Mouse (Mus musculus): Measurements from ENCODE around the gene Gbx1.

The Gbx1 gene

GRCm38 (mm10) chr5:24474723-24475261 lies 52.2 kb downstream of the Gbx1 start:
- peak; percentile 83 for DNase-seq

- DNase-seq: no peak
Measured at GRCm38 (mm10) chr5:24474025-24474722, 52.8 kb downstream of the Gbx1 start.

GRCm38 (mm10) chr5:24472884-24473619 lies 54.0 kb downstream of the Gbx1 start:
- no peak for DNase-seq

- peak; percentile 89 for DNase-seq
Measured at GRCm38 (mm10) chr5:24470600-24470999, 56.4 kb downstream of the Gbx1 start.

- no peak for DNase-seq
Measured at GRCm38 (mm10) chr5:24466762-24467161, 60.2 kb downstream of the Gbx1 start.

- no peak for DNase-seq
Measured at GRCm38 (mm10) chr5:24455613-24456012, 71.4 kb downstream of the Gbx1 start.

- DNase-seq: no peak
Measured at GRCm38 (mm10) chr5:24455076-24455475, 71.9 kb downstream of the Gbx1 start.

GRCm38 (mm10) chr5:24453985-24454303 lies 73.1 kb downstream of the Gbx1 start:
- DNase-seq: no peak

GRCm38 (mm10) chr5:24453283-24453984 lies 73.6 kb downstream of the Gbx1 start:
- no peak for DNase-seq

Data from thymus, postnatal 4 days (tissue).